Mouse (Mus musculus): ENCODE measurements around the gene Msl2.

DNA sequence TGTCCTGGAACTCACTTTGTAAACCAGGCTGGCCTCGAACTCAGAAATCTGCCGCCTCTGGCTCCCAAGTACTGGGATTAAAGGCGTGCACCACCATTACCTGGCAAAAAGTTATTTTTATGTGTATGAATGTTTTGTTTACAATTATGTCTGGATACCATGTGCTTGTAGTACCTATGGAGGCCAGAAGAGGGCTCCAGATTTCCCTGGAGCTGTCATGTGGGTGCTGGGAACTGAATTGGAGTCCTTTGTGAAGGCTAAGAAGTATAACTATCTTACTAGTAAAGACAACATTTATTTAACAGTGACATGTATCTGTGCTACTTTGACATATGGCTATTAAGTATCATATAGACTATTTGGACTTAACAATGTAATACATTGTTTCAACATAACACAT is 4.1 kb upstream of the Msl2 start:
- no peak for TF ChIP-seq CTCF (IDR thresholded peaks at IDR 0.05; ENCODE audit: borderline replicate concordance, insufficient read depth, low read length)
- TF ChIP-seq POLR2A (IDR thresholded peaks at IDR 0.05; ENCODE audit: low read depth, low read length): no peak
